Mouse (Mus musculus) c-Kit-positive CD71-negative TER-119-negative erythroid progenitor cells, embryonic 14.5 days (primary cell): ENCODE data around the gene Col4a1.

ENCODE experiments used
- DNase-seq: peaks from one replicate; pipeline ENCODE4 v3.0.0-alpha.2; 2013; ENCODE audit warnings: low read depth

The Col4a1 gene

DNA sequence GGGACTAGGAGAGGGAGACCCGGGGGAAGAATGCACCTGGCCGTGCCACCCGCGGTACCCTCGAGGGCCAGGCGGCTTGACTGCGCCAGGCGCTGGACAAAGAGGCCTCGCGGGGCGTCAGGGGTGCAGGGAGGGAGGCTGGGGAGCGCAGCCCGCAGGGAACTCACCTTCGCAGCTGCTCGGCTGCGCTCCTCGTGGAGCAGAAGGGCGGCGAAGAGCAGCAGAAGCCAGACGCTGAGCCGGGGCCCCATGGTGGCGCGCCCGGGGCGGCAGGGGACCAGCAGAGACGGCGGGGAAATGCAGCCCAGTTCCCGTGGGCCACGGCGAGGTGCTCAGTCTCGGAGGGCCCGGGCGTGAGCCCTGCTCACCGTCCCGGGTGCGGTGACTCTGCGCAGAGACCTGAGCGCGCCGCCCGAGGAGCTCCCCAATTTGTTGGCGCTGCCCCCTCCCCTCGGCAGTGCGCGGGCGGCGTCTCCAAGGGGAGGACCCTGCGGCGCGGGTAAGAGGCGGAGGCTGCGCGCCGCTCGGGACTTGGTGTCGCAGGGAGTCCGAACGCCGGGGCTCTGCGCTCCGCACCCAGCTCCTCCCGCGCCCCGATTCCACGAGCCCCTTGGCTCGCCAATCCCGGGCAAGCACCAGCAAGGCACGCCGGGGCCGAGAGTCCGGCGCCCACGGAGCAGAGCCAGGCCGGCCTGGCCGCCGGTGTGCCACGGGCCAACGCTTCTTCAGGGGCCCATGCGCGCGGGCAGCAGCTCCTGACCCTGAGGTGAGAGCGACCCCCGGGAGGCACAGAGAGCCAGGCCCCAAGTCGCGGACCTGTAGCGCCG is at the start of gene Col4a1, which contains the start of gene Col4a2:
TSS of gene Col4a1 (minus strand) at position 478 of the 827 bp plus-strand sequence.
TSS of gene Col4a2 (plus strand) at position 457 of the 827 bp plus-strand sequence.
- DNase-seq: no peak

DNA sequence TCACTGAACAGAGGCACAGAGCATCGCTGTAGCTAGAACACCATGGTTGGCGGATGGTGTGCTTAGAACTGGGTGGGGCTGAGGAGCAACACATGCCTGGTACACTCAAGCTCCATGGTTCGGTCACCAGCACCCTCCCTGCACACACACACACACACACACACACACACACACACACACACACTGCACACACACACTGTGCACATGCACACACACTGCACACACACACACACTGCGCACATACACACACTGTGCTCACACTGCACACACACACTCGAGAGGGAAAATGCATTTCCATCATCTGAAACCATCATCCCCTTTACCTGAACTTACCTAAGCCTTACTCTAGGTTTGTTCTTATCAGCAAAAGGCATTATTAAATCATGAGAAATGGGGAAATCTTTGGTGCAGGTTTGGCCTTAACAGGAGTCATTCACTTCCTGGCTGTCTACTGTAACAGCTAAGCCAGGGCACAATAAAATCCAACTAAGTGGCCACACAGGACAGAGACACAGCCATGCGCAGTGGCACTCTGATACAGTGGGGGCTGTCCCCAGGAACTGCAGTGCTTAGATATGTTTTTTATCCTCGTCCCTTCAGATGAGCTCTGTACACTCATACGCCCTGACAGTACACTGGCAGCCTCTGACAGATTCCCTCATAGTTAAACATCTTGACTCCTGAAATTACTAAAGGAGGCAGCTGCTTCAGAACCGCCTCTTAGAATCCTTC is 49.1 kb upstream of the Col4a1 start:
- DNase-seq: no peak

DNA sequence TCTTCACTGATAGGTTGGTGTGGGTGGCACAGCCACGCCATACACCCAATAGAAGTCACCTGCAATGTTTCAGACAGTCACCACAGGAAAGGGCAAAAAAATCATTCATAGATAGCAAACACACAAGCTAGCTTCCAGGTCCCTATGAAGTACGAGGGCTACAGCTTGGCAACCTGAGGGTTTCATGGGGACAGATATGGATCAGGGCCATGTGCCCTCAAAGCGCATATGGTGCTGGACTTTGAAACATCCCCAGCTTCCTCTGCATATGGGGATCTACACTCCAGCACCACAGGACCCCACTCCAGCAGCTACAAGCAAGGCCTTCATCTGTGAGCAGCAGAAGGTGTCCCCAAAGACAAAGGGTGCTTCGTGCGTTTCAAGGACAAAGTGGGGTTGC is 47.2 kb upstream of the Col4a1 start:
- DNase-seq: no peak

DNA sequence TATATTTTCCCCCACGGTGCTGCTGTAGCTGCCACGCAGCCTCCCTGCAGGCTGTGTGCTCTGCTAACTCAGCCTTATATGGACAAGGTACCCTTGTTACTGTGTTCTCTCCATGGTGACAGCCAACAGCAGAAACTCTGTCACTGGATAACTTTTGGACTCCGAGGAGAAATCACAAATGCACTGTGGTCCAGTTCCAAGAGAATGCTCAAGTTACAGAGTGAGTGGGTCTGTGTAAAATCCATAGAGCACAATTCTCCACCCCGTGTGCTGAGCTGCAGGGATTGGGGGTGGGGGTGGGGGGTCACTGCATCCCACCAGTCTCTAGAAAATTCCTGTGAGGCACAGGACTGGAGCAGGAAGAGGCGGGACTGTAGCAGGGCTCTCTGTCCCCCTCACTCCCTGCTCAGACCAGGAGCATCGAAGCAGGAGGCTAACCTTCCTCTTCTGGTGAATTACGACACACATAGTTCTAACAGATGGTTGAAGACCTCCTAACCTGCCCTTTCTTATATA is 45.4 kb upstream of the Col4a1 start:
- no peak for DNase-seq

DNA sequence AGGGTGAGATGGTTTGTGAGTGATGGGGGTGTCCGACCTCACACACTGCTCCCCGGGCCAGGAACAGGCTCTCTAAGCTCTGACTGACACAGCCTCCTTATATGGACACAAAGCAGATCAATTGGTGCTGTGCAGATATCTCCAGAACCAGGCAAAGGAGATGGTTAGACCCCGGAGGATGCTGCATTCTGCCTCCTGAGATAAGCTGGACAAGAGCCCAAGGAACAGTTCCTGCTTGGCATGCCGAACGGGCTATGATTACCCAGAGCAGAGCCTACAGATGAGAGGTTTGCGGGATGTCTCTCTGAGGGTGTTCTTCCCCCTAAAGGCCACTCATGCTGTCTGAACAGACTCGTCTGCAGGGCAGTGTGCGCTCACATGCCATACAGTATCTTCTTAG is 44.1 kb upstream of the Col4a1 start:
- no peak for DNase-seq

DNA sequence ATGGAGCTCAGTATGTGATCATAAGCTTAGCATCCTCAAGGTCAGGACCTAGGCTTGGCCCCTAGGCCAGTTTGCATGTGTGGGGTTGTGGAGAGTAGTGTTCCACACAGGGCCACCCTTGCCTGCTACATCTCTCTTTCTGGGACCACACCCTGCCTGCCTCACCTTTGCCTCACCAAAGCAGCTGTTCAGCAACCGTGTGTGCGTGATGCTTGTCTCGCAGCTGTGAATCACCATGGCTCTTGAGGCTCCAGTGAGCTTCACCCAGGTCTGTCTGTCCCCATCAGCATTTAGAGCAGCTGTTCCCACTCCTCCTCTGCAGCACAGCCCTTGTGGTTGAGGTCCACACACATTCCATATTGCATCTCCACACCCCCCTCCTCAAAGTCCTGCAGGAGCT is 43.3 kb upstream of the Col4a1 start:
- DNase-seq: no peak

DNA sequence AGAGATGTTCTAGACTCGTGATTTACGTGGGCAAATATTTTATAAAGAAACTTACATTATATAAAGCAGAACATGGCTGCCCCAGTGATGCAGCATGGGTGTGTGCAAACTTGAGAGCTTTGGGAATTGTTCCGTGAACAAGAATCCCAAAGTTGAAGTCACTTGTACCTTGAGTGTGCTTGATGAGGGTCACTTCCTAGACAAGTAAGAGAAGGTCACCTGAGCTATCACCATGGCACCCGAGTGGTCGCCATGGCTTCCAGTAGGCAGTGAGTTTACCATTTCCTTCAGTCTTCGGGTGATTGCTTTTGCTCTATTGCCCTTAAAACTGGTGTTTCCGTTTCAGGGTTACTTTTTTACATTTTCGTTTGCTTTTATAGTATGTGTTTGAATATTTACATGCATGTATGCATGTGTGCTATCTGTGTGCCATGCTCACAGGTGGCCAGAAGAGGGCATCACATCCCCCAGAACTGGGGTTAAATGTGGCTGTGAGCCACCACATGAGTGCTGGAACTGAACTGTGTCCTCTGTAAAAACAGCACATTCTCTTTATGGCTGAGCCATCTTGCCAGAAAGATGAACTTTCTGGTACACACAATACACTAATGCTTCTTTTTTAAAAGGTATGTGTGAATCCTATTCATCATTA is 42.3 kb upstream of the Col4a1 start:
- DNase-seq: no peak

DNA sequence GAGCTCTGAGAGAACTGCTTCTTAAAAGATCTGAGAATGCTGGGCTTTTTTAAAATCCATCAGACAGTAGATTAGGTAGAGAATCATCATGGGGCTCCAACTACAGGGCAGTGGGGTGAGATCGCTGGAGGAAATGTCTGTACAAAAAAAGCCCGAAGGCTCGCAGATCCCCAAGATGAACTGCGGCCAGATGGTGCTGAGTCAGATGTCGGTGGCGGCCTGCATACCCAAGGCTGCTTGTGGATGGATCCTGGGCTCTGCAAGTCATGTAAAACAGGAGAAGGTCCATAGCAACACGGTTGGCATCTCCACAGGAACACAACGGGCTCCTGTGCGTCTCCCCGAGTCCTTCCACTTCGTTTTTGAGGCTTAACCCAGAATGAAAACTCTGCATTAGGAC is 39.9 kb upstream of the Col4a1 start:
- DNase-seq: no peak

DNA sequence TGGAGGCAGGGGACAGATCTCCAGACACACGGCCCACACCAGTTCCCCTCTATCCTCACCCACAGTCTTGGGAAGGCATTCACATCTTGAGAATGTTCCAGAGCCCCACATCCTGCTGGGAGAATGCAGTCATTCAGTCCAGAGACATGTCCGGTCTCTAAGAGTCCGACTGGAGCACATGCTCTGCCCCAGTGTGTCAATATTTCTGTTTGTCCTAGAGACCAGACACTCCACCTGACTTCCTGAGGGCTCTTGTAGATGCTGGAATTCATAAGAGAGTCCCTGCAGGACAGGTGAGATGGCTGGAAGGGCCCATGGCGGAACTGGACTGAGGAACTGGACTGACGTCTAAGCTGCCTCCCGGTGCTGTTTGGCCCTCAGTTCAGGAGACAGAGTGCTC is 38.7 kb upstream of the Col4a1 start:
- no peak for DNase-seq

DNA sequence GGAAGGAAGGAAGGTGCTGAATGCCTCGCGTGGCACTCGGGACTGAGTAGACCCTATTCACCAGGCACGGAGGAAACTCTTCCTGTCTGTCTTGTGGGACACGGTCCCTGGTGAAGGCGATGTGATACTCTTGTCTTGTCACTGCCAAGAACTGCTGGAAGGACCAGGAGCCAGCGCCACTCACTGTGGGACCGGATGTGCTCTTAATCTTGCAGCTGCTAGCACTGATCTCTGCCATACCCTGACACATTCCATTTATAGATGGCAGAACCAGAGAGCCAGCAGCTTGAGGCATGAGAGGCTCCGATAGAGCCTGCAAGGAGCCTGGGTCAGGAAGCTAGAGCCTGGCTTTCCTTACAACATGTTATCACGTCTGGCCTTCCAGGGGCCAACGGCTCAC is 36.0 kb upstream of the Col4a1 start:
- DNase-seq: no peak

DNA sequence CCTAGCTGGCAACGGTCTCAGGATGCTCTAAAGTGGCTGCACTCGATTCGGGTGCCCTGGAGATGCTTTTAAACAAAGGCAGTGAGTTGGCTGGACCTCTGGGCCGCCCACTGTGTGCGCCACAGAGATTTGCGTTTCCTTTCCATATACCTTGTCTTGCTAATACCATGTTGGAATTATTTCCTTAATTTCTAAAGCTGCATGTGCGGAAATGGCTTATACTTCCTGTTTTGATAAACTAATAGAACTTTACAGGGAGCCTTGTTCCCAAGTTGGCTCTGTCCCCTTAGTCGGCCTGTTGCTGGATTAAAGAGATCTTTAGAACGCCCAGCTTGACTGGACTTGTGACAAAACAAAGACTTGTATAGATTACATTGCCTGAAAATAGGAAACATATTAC is 35.1 kb upstream of the Col4a1 start:
- DNase-seq: no peak

DNA sequence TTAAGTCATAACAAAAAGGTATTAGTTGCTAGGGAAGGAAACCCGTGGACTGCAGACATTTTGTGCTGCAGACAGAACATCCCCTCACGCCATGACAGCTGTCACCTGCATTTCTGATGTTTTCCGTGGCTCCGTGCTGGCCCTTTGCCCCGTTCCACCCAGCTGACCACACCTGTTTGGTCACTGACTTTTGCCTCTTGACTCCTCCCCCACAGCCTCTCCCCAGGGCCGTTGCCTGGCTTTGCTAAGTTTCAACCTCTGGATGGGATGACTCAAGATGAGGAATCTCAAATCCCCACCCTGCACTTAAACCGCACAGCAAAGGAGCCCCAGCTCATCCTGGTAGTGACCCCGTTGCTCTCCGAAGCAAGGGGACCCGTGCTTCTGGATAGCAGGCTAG is 33.6 kb upstream of the Col4a1 start:
- no peak for DNase-seq

DNA sequence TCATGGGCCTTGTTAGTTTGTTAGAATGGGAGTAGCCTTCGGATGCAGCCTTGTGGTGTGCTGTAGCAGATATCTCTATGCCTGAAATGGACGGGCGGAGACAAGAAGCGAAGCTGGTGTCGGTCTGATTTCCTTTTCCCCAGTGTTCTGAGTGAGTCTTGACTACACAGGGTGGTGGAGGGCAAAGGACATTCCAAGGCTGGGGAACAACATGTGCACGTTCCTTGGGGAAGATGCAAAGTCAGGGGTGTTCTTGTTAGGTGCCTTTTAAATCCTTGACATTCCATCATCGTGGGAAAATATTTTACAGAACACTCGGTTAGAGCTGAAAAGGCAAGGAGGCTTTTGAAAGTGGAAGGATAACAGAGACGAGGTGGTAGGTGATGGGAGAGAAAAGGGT is 31.8 kb upstream of the Col4a1 start:
- DNase-seq: no peak

DNA sequence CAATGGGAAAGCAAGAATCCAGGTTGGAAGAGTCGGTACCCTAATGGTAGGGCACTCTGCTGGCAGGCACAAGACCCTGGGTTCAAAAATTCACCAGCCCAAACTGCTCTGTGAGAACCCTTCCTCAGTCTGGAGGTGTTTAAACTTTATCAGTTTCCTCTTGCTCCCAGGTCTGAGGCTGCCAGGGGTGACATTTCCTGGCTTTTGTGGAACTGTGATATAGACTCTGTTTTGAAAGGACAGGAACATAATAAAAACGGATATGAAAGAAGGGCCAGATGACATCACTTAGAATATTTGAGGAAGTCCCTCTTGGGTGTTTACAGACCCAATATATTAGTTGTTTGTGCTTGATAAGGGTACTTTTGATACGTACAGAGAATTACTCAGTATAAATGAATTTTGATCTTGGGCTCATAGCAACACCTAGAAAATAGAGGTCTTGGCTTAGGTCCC is 28.5 kb upstream of the Col4a1 start:
- DNase-seq: no peak

DNA sequence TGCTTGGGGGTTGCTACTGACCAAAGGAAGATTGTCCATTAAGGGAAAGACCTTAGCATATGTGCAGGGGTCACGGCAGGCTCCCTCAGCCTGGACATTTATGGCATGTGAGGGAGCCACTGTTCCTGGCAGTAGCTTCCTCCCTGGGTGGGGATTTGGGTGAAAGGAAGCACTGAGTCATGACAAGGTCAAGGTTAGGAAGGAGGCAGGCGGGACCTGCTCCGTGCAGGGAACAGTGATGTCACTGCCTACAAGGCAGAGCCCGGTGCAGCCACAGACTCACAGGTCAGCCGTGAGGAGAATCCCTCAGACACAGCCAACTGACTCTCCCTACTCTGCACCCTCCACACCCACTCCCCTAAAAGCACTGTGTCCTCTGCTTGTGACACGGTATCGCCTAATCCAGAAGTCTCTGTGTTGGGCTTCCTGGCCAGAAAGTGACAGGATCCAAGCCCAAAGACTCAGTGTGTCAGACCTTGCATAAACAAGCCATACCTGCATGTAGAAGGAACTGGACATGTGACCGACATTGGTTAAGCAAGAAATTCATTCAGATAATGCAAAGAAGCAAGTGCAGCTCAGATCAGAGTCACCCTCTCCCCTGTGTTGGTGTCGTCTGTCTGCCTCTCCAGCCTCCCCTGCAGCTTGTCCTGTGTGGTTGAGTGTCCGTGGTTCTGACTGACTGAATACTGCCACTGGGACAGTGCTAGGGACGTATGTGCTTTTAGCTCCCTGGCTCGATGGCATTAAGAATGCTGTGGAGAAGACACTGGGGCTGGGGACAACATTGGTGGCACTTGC is 27.9 kb upstream of the Col4a1 start:
- no peak for DNase-seq

DNA sequence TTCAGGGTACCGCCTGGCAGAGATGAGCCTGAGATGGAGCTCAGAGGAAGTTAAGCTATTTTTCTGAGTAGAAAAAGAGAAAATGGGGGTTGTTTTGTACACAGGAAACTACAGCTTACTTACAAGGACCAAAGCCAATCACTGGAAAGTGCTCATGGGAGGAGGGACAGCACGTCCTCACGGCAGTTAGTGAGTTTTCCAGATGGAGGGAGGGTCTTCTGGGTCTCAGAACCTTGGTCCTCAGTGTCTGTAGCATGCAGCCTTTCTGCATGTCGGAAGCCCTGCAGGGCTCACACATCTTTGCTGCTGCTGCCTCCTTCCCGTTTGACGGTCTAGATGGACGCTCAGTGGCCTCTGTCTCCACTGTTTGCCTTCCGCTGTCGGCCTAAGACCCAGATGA is 25.9 kb upstream of the Col4a1 start:
- no peak for DNase-seq

DNA sequence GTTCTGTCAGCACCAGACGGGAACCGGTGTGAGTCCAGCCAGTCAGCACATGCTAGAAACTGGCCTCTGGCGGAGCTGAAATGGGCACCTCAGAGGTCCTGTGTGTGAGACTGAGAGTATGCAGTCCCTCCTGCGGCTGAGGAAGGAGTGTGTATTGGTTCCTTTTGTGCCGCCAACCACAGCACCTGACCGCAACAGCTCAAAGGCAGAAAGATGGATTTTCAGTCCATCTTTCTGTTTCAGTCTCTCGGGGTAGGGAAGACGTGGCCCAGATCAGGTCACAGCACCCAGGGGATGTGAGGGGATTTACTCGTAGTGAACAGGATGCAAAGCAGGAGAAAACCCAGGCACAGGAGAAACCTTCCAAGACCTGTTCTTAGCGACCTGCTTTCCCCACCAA is 25.0 kb upstream of the Col4a1 start:
- no peak for DNase-seq

DNA sequence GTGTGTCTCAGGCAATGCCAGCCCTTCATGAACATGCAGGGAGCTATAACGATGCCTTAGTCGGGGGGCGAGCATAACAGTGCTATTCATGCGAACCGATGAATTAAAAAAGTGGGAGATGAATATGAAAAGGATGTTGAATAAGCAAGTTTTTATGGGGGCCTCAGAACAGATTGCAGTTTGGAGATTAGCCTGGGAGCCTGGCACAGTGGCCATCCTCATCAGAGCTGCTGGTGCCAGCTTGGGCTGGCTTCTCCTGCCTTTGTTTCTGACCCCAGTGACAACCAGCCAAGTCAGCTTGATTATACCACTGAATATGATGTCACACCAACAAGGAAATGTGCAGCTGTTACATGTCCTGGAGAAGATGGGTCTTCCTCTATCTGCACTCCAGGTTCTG is 23.7 kb upstream of the Col4a1 start:
- DNase-seq: no peak

DNA sequence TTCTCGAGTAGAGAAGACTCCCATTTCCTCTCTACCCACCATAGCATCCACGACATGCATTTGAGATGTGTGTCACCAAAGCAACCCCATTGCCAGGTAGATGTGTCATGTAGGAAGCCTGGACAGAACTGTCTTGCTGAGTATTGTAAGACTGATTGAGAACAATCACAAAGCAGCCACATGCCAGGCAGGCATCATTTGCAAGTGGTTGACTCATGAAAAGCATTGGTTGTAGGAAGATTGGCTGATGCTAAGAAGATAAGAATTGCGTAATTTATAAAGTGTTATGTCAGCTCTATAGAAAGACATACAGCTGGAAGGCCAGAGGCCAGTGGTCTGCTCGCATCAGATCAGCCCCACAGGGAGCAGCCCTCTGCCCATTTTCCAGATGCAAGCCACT is 22.6 kb upstream of the Col4a1 start:
- no peak for DNase-seq

DNA sequence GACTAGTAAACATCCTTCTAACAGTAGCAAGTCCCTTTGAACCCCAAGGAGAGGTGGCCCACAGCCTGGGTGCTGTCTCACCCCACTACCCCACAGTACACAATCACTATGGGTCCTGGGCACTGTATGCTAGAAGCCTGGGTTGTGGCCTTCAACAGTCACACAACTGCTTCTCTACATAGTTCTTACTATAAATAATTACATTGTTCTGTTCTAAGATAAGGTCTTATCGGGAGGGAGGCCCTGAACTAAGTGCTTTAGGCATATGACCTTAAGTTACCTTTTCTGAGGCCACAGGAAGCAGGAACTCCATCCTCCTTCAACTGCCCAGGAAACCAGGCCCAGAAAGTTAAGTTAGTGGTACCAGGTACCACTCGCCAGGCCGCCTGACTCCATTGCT is 21.9 kb upstream of the Col4a1 start:
- DNase-seq: no peak

DNA sequence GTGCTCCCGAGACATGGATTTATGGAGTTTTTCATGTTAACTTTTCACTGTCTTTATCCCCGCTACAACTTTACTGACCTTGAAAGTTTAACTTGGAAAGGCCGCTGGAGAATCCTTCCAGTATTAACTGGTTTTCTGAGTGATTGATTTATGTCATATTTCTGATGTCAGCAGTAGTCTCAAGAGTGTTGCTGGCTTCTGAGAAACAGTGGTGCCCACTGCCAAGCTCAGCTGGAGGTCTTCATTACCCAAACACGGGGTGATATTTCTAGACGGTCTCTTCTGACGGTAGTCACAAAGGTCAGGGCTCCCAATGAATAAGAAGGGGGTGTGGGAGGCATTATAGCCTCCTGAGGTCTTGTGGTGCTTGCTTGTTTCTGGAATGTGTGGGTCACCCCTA is 21.1 kb upstream of the Col4a1 start:
- no peak for DNase-seq

DNA sequence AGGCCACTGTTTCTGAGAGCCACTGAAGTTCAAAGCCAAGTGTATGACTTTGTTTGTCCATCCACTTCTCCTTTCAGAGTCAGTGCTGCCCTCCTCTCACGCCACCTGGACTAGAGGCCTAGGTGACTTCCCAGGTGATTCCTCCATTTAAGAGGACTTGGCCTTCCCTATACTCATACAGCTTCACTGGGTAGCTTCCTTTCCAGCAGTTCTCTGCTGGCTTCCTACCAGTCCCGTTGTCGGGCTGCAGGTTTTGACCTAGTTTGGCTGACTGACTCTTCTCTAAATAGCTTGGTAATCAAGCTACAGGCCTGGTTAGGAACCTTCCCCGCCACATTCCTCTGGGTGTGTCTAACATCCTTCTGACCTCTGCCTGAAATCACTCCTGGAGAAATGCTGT is 18.9 kb upstream of the Col4a1 start:
- DNase-seq: no peak
